Mouse (Mus musculus) liver, embryonic 14.5 days (tissue): Measurements from ENCODE around the gene Atxn1.

Experiments used
- CTCF ChIP-seq: IDR thresholded peaks from 2 replicates; pipeline ENCODE4 v1.5.1; 2016; ENCODE audit warnings: antibody characterized with exemption, low read depth, control low read depth
- EP300 ChIP-seq: IDR thresholded peaks from 2 replicates; pipeline ENCODE4 v1.6.1; 2016; ENCODE audit warnings: antibody characterized with exemption, low read depth

DNA sequence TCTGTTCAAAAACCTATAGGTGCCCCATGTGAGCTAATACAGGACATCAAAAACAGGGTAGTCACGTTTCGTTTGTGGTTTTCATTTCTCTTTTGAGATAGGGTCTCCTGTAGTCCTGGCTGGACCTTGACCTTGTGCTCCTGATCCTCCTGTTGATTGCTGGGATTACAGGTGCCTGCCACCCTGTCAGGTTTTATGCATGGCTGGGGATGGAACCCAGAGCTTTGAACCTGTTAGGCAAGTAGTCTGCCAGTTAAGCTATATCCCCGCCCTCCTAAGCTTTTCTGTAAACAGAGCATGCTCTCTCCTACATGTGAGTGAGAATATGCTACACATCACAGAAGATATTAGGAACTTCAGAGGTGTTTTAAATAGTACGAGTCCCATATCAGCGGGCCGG, 361.2 kb downstream of the Atxn1 start:
- TF ChIP-seq EP300 = no peak
- TF ChIP-seq CTCF = no peak
